Mouse (Mus musculus): ENCODE results near the gene Mapk6. TPM values are rescaled to one million over a fixed set of nuclear protein-coding genes. Genes with fewer than 3 reads are reported as not detected.

Gene Mapk6
- polyA plus RNA-seq, 2 experiments, result 37.5 to 57.0 TPM

- no peak for ATAC-seq (ENCODE audit: low FRiP score, low read depth)
These were observed 14.7 kb upstream of the Mapk6 start for GRCm38 (mm10) chr9:75424358-75425150.

GRCm38 (mm10) chr9:75423683-75424082, 13.9 kb upstream of the Mapk6 start:
- H3K27ac ChIP-seq (replicated peaks; ENCODE audit: low read depth, low read length), result no peak overlapping the region
- no peaks in the 10 kb centered on the region for H3K9me3 ChIP-seq (ENCODE audit: control insufficient read depth, low read length)
- H3K4me1 ChIP-seq (ENCODE audit: control insufficient read depth, insufficient read depth, low read length), result no peaks in the 10 kb centered on the region
- H3K9ac ChIP-seq (ENCODE audit: low read depth, low read length, severe bottlenecking), result no peak overlapping the region
- no peak for ATAC-seq (ENCODE audit: low FRiP score, low read depth)
- TF ChIP-seq POLR2A (IDR thresholded peaks at IDR 0.05; ENCODE audit: borderline replicate concordance, extremely low read depth, insufficient read depth, insufficient read length), result no peak
- WGBS, result 54% methylated on average over 5 of the region's 5 CpGs
- no peak overlapping the region for H3K4me3 ChIP-seq (replicated peaks; ENCODE audit: low read length)
- H3K27me3 ChIP-seq (ENCODE audit: control insufficient read depth, insufficient read depth, low read length), result no peaks in the 10 kb centered on the region
- H3K4me2 ChIP-seq (replicated peaks; ENCODE audit: low read depth, low read length, severe bottlenecking), result no peak overlapping the region
- DNase-seq (ENCODE audit: low spot score), result no peak
- no peaks in the 10 kb centered on the region for H3K36me3 ChIP-seq (ENCODE audit: control insufficient read depth, insufficient read depth, low read length)

More at GRCm38 (mm10) chr9:75424358-75425150, 14.7 kb upstream of the Mapk6 start:
- H3K4me2 ChIP-seq (replicated peaks; ENCODE audit: low read depth, low read length, severe bottlenecking), result no peak overlapping the region
- H3K36me3 ChIP-seq (ENCODE audit: control insufficient read depth, insufficient read depth, low read length), result no peaks in the 10 kb centered on the region
- no peak overlapping the region for H3K9ac ChIP-seq (ENCODE audit: low read depth, low read length, severe bottlenecking)
- TF ChIP-seq POLR2A (IDR thresholded peaks at IDR 0.05; ENCODE audit: borderline replicate concordance, extremely low read depth, insufficient read depth, insufficient read length), result no peak
- H3K27me3 ChIP-seq (ENCODE audit: control insufficient read depth, insufficient read depth, low read length), result no peaks in the 10 kb centered on the region
- DNase-seq (ENCODE audit: low spot score), result no peak
- WGBS, result 69% methylated on average over 6 of the region's 6 CpGs
- H3K27ac ChIP-seq (replicated peaks; ENCODE audit: low read depth, low read length), result no peak overlapping the region
- no peaks in the 10 kb centered on the region for H3K9me3 ChIP-seq (ENCODE audit: control insufficient read depth, low read length)
- no peak overlapping the region for H3K4me3 ChIP-seq (replicated peaks; ENCODE audit: low read length)
- H3K4me1 ChIP-seq (ENCODE audit: control insufficient read depth, insufficient read depth, low read length), result no peaks in the 10 kb centered on the region

- Histone ChIP-seq H3K9ac (ENCODE audit: low read depth, low read length, severe bottlenecking) (no peak overlapping the region), H3K9me3 (ENCODE audit: control insufficient read depth, low read length) (no peaks in the 10 kb centered on the region), H3K4me3 (replicated peaks; ENCODE audit: low read length) (no peak overlapping the region), H3K4me2 (replicated peaks; ENCODE audit: low read depth, low read length, severe bottlenecking) (no peak overlapping the region), H3K36me3 (ENCODE audit: control insufficient read depth, insufficient read depth, low read length) (no peaks in the 10 kb centered on the region), H3K27me3 (ENCODE audit: control insufficient read depth, insufficient read depth, low read length) (no peaks in the 10 kb centered on the region), H3K4me1 (ENCODE audit: control insufficient read depth, insufficient read depth, low read length) (no peaks in the 10 kb centered on the region), H3K27ac (replicated peaks; ENCODE audit: low read depth, low read length) (no peak overlapping the region)
- WGBS, result 99% methylated on average over 3 of the region's 3 CpGs
- ATAC-seq (ENCODE audit: low FRiP score, low read depth) (no peak), DNase-seq (ENCODE audit: low spot score) (no peak)
- TF ChIP-seq POLR2A (IDR thresholded peaks at IDR 0.05; ENCODE audit: borderline replicate concordance, extremely low read depth, insufficient read depth, insufficient read length), result no peak
These were observed 12.5 kb upstream of the Mapk6 start for GRCm38 (mm10) chr9:75422251-75422691.

GRCm38 (mm10) chr9:75414204-75414603, 4.4 kb upstream of the Mapk6 start:
- Histone ChIP-seq H3K9me3 (ENCODE audit: control insufficient read depth, low read length) (no peaks in the 10 kb centered on the region), H3K27ac (replicated peaks; ENCODE audit: low read depth, low read length) (no peak overlapping the region), H3K4me3 (replicated peaks; ENCODE audit: low read length) (no peak overlapping the region), H3K4me1 (ENCODE audit: control insufficient read depth, insufficient read depth, low read length) (peaks cover 8% of the 10 kb centered on the region; the same call in 1 of the 2 replicates), H3K4me2 (replicated peaks; ENCODE audit: low read depth, low read length, severe bottlenecking) (no peak overlapping the region), H3K9ac (ENCODE audit: low read depth, low read length, severe bottlenecking) (no peak overlapping the region), H3K27me3 (ENCODE audit: control insufficient read depth, insufficient read depth, low read length) (no peaks in the 10 kb centered on the region), H3K36me3 (ENCODE audit: control insufficient read depth, insufficient read depth, low read length) (no peaks in the 10 kb centered on the region)
- DNase-seq (ENCODE audit: low spot score) (no peak), ATAC-seq (ENCODE audit: low FRiP score, low read depth) (no peak)
- 17% methylated on average over 5 of the region's 5 CpGs for WGBS
- TF ChIP-seq POLR2A (IDR thresholded peaks at IDR 0.05; ENCODE audit: borderline replicate concordance, extremely low read depth, insufficient read depth, insufficient read length), result no peak

GRCm38 (mm10) chr9:75413206-75413605, 3.4 kb upstream of the Mapk6 start:
- H3K27me3 ChIP-seq (ENCODE audit: control insufficient read depth, insufficient read depth, low read length), result no peaks in the 10 kb centered on the region
- H3K36me3 ChIP-seq (ENCODE audit: control insufficient read depth, insufficient read depth, low read length), result no peaks in the 10 kb centered on the region
- H3K4me2 ChIP-seq (replicated peaks; ENCODE audit: low read depth, low read length, severe bottlenecking), result no peak overlapping the region
- peaks cover 11% of the 10 kb centered on the region; the same call in 1 of the 2 replicates for H3K4me1 ChIP-seq (ENCODE audit: control insufficient read depth, insufficient read depth, low read length)
- no peak for TF ChIP-seq POLR2A (IDR thresholded peaks at IDR 0.05; ENCODE audit: borderline replicate concordance, extremely low read depth, insufficient read depth, insufficient read length)
- 65% methylated on average over 5 of the region's 5 CpGs for WGBS
- ATAC-seq (ENCODE audit: low FRiP score, low read depth) (no peak), DNase-seq (ENCODE audit: low spot score) (no peak)
- no peak overlapping the region for H3K27ac ChIP-seq (replicated peaks; ENCODE audit: low read depth, low read length)
- no peak overlapping the region for H3K4me3 ChIP-seq (replicated peaks; ENCODE audit: low read length)
- H3K9me3 ChIP-seq (ENCODE audit: control insufficient read depth, low read length), result no peaks in the 10 kb centered on the region
- no peak overlapping the region for H3K9ac ChIP-seq (ENCODE audit: low read depth, low read length, severe bottlenecking)
